Mouse (Mus musculus): ENCODE results near the gene Nme1. TPM values are rescaled to one million over a fixed set of nuclear protein-coding genes. Genes with fewer than 3 reads are reported as not detected.
"Not testable (repeated sequence)": the region's sequence is repeated elsewhere in the genome, so short reads cannot be mapped to it uniquely, and the experiment has no call there.

Gene Nme1
- polyA plus RNA-seq, 1 experiment from 2014 or later: 356 TPM

- H3K27me3 ChIP-seq: no peaks in the 10 kb centered on the region
- no peaks in the 10 kb centered on the region for H3K9me3 ChIP-seq
- H3K4me1 ChIP-seq (replicated peaks): peaks cover 32% of the 10 kb centered on the region
- H3K9ac ChIP-seq: no peak overlapping the region
- no peak overlapping the region for H3K4me2 ChIP-seq
- ATAC-seq (ENCODE audit: low read depth): no peak
- H3K27ac ChIP-seq (replicated peaks): no peak overlapping the region
- no peak overlapping the region for H3K4me3 ChIP-seq
- peaks cover 66% of the 10 kb centered on the region for H3K36me3 ChIP-seq
- 77% methylated on average over 4 of the region's 4 CpGs for WGBS
Measured at GRCm38 (mm10) chr11:93957746-93958145, 10.6 kb downstream of the Nme1 start.

GRCm38 (mm10) chr11:93957031-93957555, 11.2 kb downstream of the Nme1 start:
- no peaks in the 10 kb centered on the region for H3K9me3 ChIP-seq
- no peak overlapping the region for H3K27ac ChIP-seq (replicated peaks)
- H3K9ac ChIP-seq: no peak overlapping the region
- no peak overlapping the region for H3K4me3 ChIP-seq
- no peaks in the 10 kb centered on the region for H3K27me3 ChIP-seq
- peaks cover 66% of the 10 kb centered on the region for H3K36me3 ChIP-seq
- no peak for ATAC-seq (ENCODE audit: low read depth)
- peaks cover 38% of the 10 kb centered on the region for H3K4me1 ChIP-seq (replicated peaks)
- WGBS: 90% methylated on average over 2 of the region's 2 CpGs
- no peak overlapping the region for H3K4me2 ChIP-seq

GRCm38 (mm10) chr11:93956159-93956558, 12.2 kb downstream of the Nme1 start, which contains the start of gene Nme2:
TSS of gene Nme2 (minus strand) at chr11:93956259.
- WGBS: 4% methylated on average over 6 of the region's 6 CpGs
- peak; percentile 37; the same call in 1 of the 2 replicates for ATAC-seq (ENCODE audit: low read depth)
- H3K9me3 ChIP-seq: no peaks in the 10 kb centered on the region

GRCm38 (mm10) chr11:93955256-93956150, 12.8 kb downstream of the Nme1 start:
- Histone ChIP-seq H3K4me1 (replicated peaks) (peaks cover 40% of the 10 kb centered on the region), H3K9ac (peak overlapping the region; percentile 79), H3K4me2 (peak overlapping the region; percentile 94), H3K4me3 (peak overlapping the region; percentile 61), H3K9me3 (no peaks in the 10 kb centered on the region), H3K27ac (replicated peaks) (peak overlapping the region; percentile 87), H3K36me3 (peaks cover 61% of the 10 kb centered on the region), H3K27me3 (no peaks in the 10 kb centered on the region)
- peak; percentile 96 for ATAC-seq (ENCODE audit: low read depth)
- under 1% methylated on average over 65 of the region's 67 CpGs for WGBS

More at GRCm38 (mm10) chr11:93956159-93956558, 12.2 kb downstream of the Nme1 start, which contains the start of gene Nme2:
- Histone ChIP-seq H3K4me1 (replicated peaks) (peaks cover 40% of the 10 kb centered on the region), H3K4me2 (peak within 1 kb of the TSS; percentile 94), H3K4me3 (peak within 1 kb of the TSS; percentile 61), H3K36me3 (peaks cover 61% of the 10 kb centered on the region), H3K27ac (replicated peaks) (peak within 1 kb of the TSS; percentile 87), H3K9ac (peak within 1 kb of the TSS; percentile 79), H3K27me3 (no peaks in the 10 kb centered on the region)

- H3K4me2 ChIP-seq: peak overlapping the region; percentile 94
- H3K4me3 ChIP-seq: peak overlapping the region; percentile 61
- H3K27me3 ChIP-seq: no peaks in the 10 kb centered on the region
- ATAC-seq (ENCODE audit: low read depth): peak; percentile 2; the same call in 1 of the 2 replicates
- H3K36me3 ChIP-seq: peaks cover 61% of the 10 kb centered on the region
- 41% methylated on average over 13 of the region's 13 CpGs for WGBS
- H3K9me3 ChIP-seq: no peaks in the 10 kb centered on the region
- H3K9ac ChIP-seq: peak overlapping the region; percentile 79
- peaks cover 40% of the 10 kb centered on the region for H3K4me1 ChIP-seq (replicated peaks)
- peak overlapping the region; percentile 87 for H3K27ac ChIP-seq (replicated peaks)
Measured at GRCm38 (mm10) chr11:93954738-93955255, 13.5 kb downstream of the Nme1 start.

- H3K27me3 ChIP-seq: no peaks in the 10 kb centered on the region
- 0 out of 2 replicates have a peak overlapping the region, but pooled peaks have one; percentile 13 for H3K4me2 ChIP-seq
- peaks cover 40% of the 10 kb centered on the region for H3K4me1 ChIP-seq (replicated peaks)
- H3K9me3 ChIP-seq: no peaks in the 10 kb centered on the region
- no peak overlapping the region for H3K27ac ChIP-seq (replicated peaks)
- ATAC-seq (ENCODE audit: low read depth): no peak
- H3K4me3 ChIP-seq: no peak overlapping the region
- no peak overlapping the region for H3K9ac ChIP-seq
- 85% methylated on average over 5 of the region's 5 CpGs for WGBS
- H3K36me3 ChIP-seq: peaks cover 57% of the 10 kb centered on the region
Measured at GRCm38 (mm10) chr11:93952376-93952775, 15.9 kb downstream of the Nme1 start.

- Histone ChIP-seq H3K9ac (no peak overlapping the region), H3K4me3 (no peak overlapping the region), H3K27me3 (no peaks in the 10 kb centered on the region), H3K36me3 (peaks cover 63% of the 10 kb centered on the region), H3K9me3 (no peaks in the 10 kb centered on the region), H3K4me2 (no peak overlapping the region), H3K4me1 (replicated peaks) (peaks cover 29% of the 10 kb centered on the region), H3K27ac (replicated peaks) (no peak overlapping the region)
- WGBS: 88% methylated on average over 1 of the region's 1 CpGs
- ATAC-seq (ENCODE audit: low read depth): no peak
Measured at GRCm38 (mm10) chr11:93950045-93950444, 18.3 kb downstream of the Nme1 start.

- WGBS: 91% methylated on average over 9 of the region's 9 CpGs
- no peak overlapping the region for H3K4me3 ChIP-seq
- peaks cover 68% of the 10 kb centered on the region for H3K36me3 ChIP-seq
Measured at GRCm38 (mm10) chr11:93948887-93949567, 19.3 kb downstream of the Nme1 start.

GRCm38 (mm10) chr11:93944986-93945385, 23.3 kb downstream of the Nme1 start:
- no peaks in the 10 kb centered on the region for H3K9me3 ChIP-seq
- peaks cover 59% of the 10 kb centered on the region for H3K36me3 ChIP-seq
- H3K4me3 ChIP-seq: no peak overlapping the region
- no peak overlapping the region for H3K4me2 ChIP-seq
- no peaks in the 10 kb centered on the region for H3K27me3 ChIP-seq
- no peaks in the 10 kb centered on the region for H3K4me1 ChIP-seq (replicated peaks)
- no peak overlapping the region for H3K27ac ChIP-seq (replicated peaks)
- WGBS: 75% methylated on average over 3 of the region's 3 CpGs
- no peak overlapping the region for H3K9ac ChIP-seq
- no peak for ATAC-seq (ENCODE audit: low read depth)

More at GRCm38 (mm10) chr11:93948887-93949567, 19.3 kb downstream of the Nme1 start:
- Histone ChIP-seq H3K4me1 (replicated peaks) (peaks cover 20% of the 10 kb centered on the region), H3K27ac (replicated peaks) (no peak overlapping the region), H3K27me3 (no peaks in the 10 kb centered on the region), H3K9ac (no peak overlapping the region), H3K4me2 (no peak overlapping the region), H3K9me3 (no peaks in the 10 kb centered on the region)
- no peak for ATAC-seq (ENCODE audit: low read depth)

GRCm38 (mm10) chr11:93940906-93941305, 27.4 kb downstream of the Nme1 start:
- WGBS: 93% methylated on average over 2 of the region's 2 CpGs

GRCm38 (mm10) chr11:93929106-93929505, 39.2 kb downstream of the Nme1 start:
- Histone ChIP-seq H3K9me3 (no peaks in the 10 kb centered on the region), H3K4me2 (no peak overlapping the region), H3K36me3 (peaks cover 87% of the 10 kb centered on the region), H3K4me3 (no peak overlapping the region), H3K27ac (replicated peaks) (no peak overlapping the region), H3K4me1 (replicated peaks) (no peaks in the 10 kb centered on the region), H3K27me3 (no peaks in the 10 kb centered on the region), H3K9ac (no peak overlapping the region)
- ATAC-seq (ENCODE audit: low read depth): no peak

More at GRCm38 (mm10) chr11:93940906-93941305, 27.4 kb downstream of the Nme1 start:
- H3K27ac ChIP-seq (replicated peaks): no peak overlapping the region
- H3K36me3 ChIP-seq: peaks cover 66% of the 10 kb centered on the region
- no peak overlapping the region for H3K4me2 ChIP-seq
- H3K27me3 ChIP-seq: no peaks in the 10 kb centered on the region
- H3K4me1 ChIP-seq (replicated peaks): no peaks in the 10 kb centered on the region
- H3K4me3 ChIP-seq: no peak overlapping the region
- ATAC-seq (ENCODE audit: low read depth): no peak
- no peaks in the 10 kb centered on the region for H3K9me3 ChIP-seq
- H3K9ac ChIP-seq: no peak overlapping the region

GRCm38 (mm10) chr11:93915019-93915418, 53.3 kb downstream of the Nme1 start:
- not testable (repeated sequence) for ATAC-seq (ENCODE audit: low read depth); H3K4me2 ChIP-seq; H3K4me3 ChIP-seq; H3K27ac ChIP-seq (replicated peaks); H3K9me3 ChIP-seq; H3K9ac ChIP-seq; H3K4me1 ChIP-seq (replicated peaks); H3K27me3 ChIP-seq
- H3K36me3 ChIP-seq: peaks cover 81% of the 10 kb centered on the region
- 92% methylated on average over 2 of the region's 2 CpGs for WGBS
